Mouse (Mus musculus) right cerebral cortex, postnatal 10 days (tissue): ENCODE results near the gene Dhx8.
A peak's percentile ranks its signal among the peaks of the same experiment; 100 is the strongest.

Experiments
- DNase-seq, 2 experiments: peaks; one replicate each; pipeline ENCODE4 v3.0.0; 2021; ENCODE audit warnings: low spot score in 2 of 2

Gene Dhx8

DNA sequence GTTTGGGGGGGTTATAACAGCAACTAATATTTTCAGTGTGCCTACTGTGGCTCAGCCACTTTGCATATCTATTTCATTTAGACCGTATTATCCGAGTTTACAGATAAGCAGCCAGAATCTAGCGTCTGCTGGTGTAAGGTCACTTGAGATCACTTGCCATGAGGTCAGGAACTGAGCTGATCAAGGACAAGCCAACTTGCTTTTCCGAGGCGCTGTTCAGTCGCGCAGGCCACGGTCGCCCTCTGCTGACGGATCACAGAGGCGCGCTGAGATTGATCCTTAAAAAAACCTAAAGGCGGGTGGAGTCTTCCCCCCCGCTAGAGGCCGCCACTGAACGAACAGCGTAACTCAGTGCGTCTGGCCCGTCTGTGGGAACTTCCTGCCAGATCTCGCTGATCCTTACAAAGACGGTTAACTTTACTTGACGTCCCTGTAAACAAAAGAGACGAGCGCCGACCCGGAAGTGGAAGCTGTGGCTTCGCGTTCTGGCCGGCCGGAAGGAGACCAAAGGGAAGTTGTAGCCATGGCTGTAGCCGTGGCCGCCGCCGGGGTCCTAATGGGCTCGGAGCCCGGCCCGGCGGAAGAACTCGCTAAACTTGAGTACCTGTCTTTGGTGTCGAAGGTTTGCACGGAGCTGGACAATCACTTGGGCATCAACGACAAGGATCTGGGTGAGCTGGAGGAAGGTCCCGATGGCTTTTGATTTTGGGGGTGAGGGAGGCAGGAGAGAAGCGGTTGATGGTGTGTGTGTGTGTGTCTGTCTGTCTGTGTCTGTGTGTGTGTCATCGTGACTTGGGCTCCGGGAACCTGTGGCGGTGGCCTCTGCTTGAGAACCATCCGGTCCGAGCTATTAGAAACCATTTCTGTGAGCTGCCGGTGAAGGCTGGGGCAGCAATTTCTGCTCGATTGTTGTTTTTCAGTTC, at the start of gene Dhx8:
Gene Dhx8, plus strand, starts transcription at position 402 of the 923 bp plus-strand sequence.
- peak; percentile 98 to 99 for DNase-seq

DNA sequence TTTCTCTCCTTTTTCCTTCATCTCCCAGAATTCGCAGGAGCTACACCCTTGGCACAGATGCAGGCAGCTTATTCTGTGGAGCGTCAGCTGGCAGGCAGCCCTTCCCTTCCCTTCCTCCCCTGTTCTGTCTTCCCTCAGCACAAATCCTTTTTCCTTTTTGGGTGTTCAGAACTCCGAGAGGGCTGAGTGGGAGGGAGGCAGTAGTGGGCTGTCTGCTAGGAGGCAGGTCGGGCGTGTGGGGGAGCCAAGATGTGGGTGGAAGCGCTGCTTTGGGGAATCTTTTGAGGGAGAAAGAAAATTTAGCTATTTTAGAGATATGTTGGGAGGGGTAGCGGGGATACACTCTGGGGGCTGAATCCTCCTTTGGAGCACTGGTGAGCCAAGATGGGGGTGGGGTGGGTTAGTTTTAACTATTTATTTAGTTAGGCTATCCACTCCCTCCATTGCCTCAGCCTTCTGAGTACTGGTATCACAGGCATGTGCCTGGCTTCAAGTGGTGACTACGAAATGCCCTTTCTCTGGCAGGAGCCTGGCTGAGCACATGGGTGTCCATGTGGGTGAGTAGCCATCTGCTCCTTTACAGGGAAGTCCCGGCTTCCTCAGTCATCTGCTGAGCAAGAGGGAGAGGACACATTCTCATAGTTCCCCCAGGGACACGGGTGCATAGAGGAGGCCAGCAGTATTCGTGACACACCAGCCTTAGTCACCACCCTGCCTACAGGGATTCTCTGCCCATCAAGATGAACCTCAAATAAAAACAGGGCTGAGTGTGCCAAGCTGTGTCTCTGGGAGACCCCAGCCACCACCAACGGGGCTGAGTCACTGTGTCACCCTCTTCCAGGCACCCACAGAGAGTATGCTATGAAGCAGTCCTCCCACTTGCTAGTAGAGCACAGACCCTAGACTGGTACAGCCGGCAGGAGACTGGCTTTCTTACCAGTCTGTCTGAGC, 45.1 kb upstream of the Dhx8 start:
- peak; percentile 93 to 96 for DNase-seq

DNA sequence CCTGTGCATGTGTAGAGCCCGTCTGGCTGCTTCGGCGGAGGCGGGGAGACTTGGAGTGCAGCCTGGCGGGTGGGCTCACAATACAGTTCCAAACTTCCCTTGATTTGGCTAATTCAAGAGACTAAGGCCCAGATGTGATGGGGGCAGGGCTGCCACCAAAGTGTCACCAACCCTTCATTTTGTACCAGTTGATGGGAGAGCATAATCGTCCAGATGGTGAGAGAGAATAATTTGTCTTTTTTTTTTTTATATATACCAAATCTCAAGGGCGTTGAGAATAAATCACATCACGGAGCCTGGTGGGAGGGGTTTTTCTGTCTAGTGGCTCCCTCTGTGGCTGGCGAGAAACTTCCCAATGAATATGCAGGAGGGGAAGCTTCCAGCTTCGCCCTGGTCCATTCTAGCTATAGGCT, 43.0 kb upstream of the Dhx8 start:
- peak; percentile 88 to 92 for DNase-seq

GRCm38 (mm10) chr11:101690326-101690725, 42.4 kb upstream of the Dhx8 start:
- no peak for DNase-seq

GRCm38 (mm10) chr11:101695906-101696661, 36.6 kb upstream of the Dhx8 start:
- DNase-seq: peak; percentile 73 to 74

DNA sequence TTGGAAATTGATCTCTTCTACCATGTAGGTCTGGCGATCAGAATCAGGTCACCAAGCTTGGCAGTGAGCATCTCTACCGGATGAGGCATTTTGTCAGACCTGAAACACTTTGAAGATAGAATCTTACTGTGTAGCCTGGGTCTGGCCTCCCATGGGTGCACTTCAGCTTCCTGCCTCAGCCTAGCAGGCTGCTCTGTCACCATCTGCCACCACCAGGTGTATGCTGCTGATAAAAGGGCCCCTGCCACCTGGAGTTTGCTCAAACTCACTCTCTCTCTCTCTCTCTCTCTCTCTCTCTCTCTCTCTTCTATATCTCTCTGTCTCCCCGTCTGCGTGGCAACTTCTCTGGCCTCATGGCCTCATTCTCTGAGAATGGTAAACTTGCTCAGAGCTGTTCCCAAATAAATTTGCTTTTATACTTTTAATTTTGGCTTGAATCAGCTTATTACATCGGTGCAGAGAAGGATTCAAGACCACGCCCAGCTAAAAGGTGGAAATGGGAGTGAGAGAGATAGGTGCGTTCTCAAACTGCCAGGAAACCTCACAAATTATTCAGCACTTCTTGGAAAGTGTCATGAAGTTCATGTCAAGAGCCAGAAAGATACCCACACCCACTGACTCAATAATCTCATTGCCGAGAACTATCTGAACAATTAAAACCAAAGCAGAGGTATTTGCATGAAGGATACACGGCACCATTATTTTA, 35.4 kb upstream of the Dhx8 start:
- DNase-seq: no peak

DNA sequence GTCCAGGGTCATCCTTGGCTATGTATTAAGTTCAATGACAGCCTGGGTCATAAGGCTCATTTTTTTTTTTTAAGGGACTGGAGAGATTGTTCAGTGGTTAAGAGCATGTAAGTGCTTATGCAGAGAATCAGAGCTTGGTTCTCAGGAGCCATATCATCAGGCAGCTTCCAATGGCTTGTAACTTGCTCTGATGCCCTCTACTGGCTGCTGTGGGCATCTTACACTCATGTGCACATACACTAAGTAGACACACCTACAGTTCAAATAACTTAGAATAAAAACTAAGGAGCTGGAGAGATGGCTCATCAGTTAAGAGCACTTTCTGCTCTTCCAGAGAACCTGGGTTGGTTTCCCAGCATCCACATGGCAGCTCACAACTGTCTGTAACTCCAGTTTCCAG, 34.6 kb upstream of the Dhx8 start:
- DNase-seq: no peak

DNA sequence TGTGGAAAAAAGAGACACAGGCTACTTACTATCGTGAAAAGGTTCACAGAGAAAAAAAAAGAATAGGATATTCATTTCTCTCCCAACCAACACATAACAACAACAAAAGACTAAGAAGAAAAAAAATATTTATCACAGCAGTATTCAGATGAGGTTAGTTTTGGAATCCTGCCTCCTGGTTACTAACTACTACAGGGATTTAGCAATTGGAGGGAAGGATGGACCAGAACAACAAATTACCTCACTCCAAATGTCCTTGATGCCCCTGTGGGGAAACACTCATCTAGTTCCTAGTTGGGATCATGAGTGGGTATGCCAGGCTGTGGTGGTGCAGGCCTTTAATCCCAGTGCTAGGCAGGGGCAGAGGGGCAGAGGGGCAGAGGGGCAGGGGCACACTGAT, 33.2 kb upstream of the Dhx8 start:
- DNase-seq: no peak

DNA sequence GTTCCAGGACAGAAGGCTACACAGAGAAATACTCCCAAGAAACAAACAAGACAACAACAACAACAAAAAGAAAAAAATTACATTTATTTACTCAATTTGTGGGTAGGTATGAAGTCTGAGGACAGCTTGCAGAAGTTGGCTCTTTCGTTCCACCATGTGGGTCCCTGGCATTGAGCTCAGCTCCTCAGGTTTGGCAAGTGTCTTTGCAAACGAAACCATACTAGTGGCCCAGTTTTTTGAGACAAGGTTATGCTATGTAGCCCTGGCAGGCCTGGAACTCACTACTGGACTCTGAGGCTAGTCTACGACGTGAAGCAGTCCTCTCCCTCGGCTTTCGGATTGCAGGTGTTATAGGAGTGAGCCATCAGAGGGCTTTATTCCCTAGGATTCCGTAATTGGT, 32.7 kb upstream of the Dhx8 start:
- DNase-seq: no peak

- no peak for DNase-seq
Measured at GRCm38 (mm10) chr11:101700446-101700845, 32.3 kb upstream of the Dhx8 start.

DNA sequence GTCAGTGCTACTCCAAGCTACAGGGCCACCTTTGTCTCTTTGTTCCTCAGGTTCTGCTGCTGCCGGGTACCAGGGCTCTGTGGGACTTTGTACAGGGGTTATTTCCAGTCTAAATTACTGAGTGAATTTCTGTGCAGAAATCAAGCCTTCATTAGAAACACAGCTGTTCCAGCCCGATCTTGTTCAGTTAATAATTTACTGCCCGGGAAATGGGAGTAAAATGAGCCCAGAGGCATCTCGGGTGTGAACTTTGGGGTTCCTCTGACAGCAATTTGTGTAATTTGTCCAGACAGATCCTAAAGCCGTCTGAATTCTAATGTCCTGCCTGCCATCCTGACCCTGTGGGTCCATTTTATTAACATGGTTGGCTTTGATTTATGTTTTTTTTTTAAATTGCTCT, 28.6 kb upstream of the Dhx8 start:
- no peak for DNase-seq

DNA sequence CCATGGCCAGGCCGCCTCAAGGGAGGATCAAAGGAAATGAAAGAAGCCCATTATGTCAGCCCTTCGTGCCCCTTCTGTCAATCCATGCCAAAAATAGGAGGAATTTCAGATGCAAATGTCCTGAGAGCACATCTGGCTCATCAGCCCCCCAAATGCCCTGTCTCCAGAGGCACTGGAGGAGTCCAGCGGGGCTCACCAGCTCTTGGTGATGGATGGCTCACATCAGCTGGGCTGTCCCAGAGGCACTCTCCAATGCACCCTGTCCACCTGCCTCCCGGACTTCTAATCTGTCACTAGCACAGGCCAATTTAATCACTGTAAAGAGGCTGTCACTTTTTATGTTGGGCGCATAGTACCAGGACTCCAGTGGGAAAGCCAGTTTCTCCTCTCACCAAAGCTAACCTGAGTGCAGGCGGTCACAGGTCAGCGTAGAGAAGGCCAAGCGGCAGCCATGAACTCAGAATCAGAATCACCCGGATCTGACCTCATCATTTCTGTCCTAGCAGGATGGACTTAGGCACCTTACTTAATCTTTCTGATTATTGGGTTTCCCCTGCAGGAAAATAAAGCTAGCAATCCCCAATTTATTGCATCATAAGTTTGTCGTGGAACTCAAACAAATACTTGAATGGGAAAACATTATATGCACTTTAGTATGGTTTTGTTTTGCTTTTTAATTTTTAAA, 25.8 kb upstream of the Dhx8 start:
- DNase-seq: no peak

DNA sequence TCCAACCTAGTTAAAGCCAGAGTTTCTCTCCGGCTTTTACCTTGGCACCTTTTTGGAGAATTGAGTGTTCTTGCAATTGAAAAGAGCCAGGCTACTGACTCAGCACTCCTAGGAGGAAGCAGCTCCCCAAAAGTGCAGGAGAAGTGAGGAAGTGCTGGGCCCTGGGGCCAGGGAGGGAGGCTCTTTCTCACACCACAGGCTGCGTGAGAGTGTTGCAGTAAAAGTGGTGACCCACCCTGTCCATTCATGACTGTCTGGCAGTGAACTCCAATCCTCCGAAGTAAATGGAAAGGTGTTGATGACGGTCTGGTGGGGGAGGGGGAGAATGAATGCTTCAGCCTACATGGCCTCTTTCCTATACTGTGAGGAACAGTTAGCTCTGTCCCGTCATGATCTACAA, 24.2 kb upstream of the Dhx8 start:
- no peak for DNase-seq

DNA sequence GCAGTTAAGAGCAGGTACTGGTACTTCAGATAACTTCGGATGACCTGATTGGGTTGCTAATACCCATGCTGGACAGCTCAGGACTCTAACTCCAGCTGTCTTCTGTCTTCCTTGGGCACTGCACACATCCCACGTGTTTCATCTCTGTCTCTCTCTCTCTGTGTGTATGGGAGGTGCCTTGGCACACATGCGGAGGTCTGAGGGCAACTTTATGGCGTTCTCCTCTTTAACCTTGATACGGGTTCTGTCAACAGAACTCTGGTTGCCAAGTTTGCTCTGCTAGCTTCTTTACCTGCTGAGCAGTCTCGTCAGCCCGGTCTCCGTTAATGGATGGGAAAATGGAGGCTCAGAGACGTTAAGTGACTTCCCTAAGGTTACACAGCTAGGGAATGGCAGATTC, 19.9 kb upstream of the Dhx8 start:
- no peak for DNase-seq

DNA sequence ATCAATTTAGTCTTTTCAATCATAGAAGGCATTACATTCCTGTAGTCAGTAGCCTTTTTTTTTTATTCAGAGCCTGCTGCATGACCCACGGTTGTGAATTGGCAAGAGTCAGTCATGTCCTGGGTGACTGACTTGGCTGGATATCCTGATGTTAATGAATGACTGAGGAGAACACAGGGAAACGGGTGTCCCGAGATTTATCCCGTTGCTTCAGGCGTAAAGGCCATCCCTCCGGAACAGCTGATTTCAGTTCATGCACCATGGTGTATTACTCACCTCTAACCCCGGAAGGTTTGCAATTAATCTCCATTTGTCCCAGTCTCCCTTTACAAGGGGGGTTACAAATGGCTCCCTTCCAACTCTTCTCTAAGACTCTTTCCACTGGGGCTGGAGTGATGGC, 18.7 kb upstream of the Dhx8 start:
- DNase-seq: no peak

- DNase-seq: no peak
Measured at GRCm38 (mm10) chr11:101718324-101718723, 14.4 kb upstream of the Dhx8 start.

DNA sequence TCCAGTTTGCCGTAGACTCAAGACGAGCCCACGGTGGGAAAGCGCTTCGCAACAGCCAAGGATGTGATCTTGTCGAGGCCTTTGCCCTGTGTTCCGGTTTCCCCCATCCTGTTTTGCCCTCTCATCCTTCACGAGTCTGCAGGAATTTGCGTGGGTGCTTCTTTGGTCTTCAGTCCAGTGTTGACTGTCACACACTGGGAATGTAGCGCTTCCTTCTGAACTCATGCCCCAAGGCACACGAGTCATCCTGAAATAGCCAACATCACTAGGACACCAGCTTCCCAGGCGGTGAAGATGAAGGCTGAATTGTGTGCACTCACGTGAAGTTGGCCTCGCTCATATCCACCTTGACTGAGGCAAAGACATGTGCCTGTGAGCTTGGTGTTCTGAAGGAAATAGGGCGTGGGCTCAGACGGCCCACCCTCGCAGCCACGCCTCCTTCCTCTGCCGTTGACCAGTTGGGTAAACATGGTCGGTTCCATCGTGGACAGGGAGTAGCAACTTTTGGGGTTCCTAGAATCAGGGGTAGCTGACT, 12.7 kb upstream of the Dhx8 start:
- no peak for DNase-seq

GRCm38 (mm10) chr11:101725043-101725442, 7.7 kb upstream of the Dhx8 start:
- no peak for DNase-seq

DNA sequence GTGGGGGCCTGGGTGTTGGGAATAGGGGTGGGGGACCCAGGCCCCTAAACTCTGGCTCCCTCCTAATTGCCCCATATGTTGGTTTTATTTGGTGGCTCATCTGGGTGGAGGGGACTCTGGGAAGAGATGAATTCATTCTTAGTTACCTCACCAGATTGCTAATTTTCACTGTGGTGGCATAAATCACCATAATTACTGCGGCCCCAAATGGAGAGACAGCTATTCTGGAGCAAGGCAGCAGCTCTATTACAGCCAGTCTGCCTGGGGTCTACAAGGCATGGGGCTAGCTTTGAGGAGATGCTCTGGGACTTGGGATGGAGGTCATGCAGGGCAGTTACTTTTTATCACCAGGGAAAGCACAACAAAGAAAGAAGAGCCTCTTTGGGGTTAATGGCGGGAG, 6.0 kb upstream of the Dhx8 start:
- no peak for DNase-seq

- DNase-seq: no peak
Measured at GRCm38 (mm10) chr11:101729308-101729707, 3.4 kb upstream of the Dhx8 start.
